Mouse (Mus musculus) frontal cortex, postnatal 36 days (tissue): ENCODE results near the gene Phldb1.
"Not testable (repeated sequence)": the region's sequence is repeated elsewhere in the genome, so short reads cannot be mapped to it uniquely, and the experiment has no call there.

Experiments
- DNase-seq, 2 experiments: peaks; one replicate each; pipeline ENCODE4 v3.0.0; 2022; ENCODE audit warnings: low spot score in 2 of 2

The Phldb1 gene

DNA sequence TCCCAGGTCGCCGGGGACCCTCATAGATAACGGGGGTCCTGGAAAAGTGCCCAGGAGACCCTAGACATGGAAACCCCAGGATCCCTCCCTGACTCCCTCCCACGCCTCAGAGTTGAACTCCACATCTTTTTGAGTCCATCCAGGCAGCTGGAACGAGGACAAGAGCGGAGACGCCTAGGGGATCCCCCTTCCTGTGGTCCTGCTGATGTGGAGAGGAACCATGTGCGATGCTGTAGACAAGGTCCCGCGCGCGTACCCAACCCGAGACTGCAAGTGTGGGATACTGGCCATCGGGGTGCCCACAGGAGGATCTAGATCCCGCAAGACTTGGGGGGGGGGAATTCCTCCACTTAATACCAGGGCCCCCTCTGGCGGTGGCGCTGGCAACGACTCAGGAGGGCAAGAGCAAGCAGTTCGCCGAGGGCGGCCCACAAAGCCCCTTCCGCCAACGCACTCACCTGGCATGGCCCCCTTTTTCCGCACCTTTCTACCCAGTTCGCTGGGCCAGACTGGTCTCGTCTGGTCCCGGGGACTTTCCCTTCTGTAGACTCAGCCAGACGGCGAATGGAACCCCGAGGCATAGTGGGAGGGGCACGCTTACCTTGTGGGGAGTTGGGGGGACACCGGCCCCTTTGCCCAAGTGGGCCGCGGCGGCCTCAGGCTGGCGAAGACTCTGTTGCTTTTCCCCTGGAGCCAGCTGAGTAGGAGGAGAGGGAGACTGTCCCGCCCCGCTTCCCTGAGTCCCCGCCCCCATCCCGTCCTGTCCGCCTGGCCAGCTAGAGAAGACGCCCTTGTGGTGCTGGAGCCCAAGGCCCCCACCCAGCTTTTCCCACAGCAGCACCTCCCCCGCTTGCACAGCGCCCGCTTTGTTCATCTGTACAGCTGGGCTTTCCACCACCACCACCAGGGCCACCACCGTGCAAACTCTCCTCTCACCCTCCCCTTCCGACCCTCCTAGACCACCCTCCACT, at the start of gene Phldb1:
Phldb1 (minus strand) TSS at position 675 of the 971 bp plus-strand sequence.
- peak in 1 of 2 experiments; percentile 35 for DNase-seq

- peak; percentile 89 to 97 for DNase-seq
Measured at GRCm38 (mm10) chr9:44772750-44773651, 38.0 kb upstream of the Phldb1 start.

- DNase-seq = no peak
Measured at GRCm38 (mm10) chr9:44772392-44772749, 37.4 kb upstream of the Phldb1 start.

DNA sequence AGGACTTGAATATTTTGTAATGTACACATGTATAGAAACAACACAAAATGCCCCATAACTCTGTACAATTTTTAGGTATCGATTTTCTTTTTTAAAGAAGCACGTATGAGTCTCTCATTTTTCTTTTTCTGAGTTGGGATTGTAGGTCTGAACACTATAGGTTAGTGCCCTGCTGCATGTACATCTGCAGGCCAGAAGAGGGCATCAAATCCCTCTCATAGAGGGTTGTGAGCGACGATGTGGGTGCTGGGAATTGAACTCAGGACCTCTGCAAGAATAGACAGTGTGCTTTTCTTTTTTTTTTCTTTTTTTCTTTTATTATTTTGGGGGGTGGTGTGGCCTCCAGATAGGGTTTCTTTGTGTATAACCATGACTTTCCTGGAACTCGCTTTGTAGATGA, 36.4 kb upstream of the Phldb1 start:
- DNase-seq = no peak

DNA sequence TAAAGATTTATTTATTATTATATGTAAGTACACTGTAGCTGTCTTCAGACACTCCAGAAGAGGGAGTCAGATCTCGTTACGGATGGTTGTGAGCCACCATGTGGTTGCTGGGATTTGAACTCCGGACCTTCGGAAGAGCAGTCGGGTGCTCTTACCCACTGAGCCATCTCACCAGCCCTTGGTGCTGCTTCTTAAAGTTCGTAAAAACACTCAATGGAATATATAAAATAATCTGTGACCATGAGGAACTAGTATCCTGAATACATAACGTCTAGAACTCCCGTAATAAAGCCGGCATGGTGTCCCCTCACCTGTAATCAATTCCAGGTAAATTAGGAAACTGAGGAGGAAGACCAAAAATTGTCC, 33.0 kb upstream of the Phldb1 start:
- not testable (repeated sequence) for DNase-seq

- peak; percentile 78 to 80 for DNase-seq
Measured at GRCm38 (mm10) chr9:44767101-44768028, 32.4 kb upstream of the Phldb1 start, which contains the start of the genes Arcn1 and Ift46. TSS of gene Arcn1 (minus strand) at chr9:44767845. TSS of gene Ift46 (plus strand) at chr9:44767908.

DNA sequence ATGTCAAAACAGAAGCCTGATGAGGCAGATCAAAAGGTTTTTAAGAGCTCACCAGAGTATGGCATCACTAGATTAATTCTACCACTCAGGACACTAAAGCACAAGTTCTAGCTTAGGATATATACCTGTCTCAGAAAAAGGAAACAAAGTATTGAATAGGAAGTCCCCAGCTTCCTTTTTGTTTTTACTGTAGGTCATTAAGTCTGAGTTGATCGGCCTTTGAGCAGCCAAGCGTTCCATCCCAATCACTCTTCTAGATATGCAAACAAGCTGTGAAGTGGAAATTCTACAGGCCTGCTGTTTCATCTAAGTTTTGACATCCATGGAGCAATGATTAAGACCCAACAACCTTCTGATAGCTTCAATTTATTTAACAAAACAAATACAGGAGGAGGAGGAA, 25.9 kb upstream of the Phldb1 start:
- no peak for DNase-seq

DNA sequence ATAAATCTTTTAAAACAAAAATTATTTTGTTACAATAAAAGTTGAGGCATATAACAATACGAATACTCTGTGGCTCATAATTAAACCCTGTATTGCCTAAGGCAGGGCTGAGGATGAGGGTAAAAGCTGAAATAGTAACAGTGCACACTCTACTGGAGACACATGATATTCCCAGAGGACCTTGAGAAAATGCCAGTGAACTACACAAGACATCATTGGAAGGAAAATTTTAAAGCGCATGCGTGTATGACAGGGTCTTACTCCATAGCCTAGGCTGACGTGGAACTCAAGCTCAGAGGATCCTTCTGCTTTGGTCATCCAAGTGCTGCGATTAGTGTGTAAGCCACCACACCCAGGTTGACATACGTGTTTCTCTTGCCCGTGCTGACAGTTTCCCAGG, 13.5 kb upstream of the Phldb1 start:
- no peak for DNase-seq

DNA sequence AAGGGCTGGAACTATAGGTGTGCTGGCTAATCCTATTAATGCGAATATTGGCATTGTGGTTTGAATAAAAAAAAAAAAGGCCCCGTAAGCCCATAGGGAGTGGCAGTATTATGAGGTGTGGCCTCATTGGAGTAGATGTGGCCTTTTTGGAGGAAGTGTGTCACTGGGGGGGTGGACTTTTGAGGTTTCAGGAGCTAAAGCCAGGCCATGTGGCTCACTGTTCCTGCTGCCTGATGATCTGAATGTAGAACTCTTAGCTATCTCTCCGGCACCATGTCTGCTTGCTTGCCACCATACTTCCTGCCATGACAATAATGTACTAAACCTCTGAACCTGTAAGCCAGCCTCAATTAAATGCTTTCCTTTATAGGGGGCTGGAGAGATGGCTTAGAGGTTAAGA, 12.3 kb upstream of the Phldb1 start:
- DNase-seq = no peak

GRCm38 (mm10) chr9:44746666-44747065, 11.7 kb upstream of the Phldb1 start:
- no peak for DNase-seq

DNA sequence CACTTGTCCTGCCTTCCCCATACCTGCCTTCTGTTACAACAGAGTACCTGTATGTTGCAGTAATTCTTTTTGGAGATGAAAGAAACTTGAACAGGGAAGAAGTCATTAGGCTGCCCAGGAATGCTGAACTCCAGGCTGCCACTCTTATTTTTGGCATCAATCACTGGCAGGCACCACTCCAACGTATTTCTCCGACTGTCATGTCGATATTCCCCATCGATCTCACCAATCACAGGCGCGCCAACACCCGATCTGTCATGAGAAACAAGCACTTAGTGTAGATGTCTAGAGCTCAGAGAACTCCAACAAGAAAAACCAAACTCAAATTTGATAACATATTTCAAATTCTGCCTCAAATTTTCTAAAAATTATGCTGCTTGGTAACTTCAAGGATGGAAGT, 10.4 kb upstream of the Phldb1 start:
- no peak for DNase-seq

DNA sequence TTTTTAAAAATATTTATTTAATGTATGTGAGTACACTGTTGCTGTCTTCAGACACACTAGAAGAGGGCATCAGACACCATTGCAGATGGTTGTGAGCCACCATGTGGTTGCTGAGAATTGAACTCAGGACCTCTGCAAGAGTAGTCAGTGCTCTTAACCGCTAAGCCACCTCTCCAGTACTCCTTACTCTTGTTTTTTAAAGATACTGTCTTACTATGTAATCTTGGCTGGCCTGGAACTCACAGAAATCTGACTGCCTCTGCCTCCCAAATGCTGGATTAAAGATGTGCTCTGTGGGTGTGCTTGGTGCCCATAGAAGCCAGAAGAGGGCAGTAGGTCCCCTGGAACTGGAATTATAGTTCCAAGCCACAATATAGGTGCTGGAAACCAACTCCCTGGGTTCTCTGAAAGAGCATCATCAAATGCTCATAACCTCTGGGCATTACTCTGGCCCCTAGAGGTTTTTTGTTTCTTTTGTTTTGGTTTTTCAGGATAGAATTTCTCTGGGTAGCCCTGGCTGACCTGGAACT, 5.7 kb upstream of the Phldb1 start:
- DNase-seq = no peak

GRCm38 (mm10) chr9:44737240-44737949, 2.4 kb upstream of the Phldb1 start:
- no peak for DNase-seq

- DNase-seq = no peak
Measured at GRCm38 (mm10) chr9:44736301-44736700, 1.3 kb upstream of the Phldb1 start.

GRCm38 (mm10) chr9:44735886-44736285, 888 bp upstream of the Phldb1 start:
- DNase-seq = no peak

DNA sequence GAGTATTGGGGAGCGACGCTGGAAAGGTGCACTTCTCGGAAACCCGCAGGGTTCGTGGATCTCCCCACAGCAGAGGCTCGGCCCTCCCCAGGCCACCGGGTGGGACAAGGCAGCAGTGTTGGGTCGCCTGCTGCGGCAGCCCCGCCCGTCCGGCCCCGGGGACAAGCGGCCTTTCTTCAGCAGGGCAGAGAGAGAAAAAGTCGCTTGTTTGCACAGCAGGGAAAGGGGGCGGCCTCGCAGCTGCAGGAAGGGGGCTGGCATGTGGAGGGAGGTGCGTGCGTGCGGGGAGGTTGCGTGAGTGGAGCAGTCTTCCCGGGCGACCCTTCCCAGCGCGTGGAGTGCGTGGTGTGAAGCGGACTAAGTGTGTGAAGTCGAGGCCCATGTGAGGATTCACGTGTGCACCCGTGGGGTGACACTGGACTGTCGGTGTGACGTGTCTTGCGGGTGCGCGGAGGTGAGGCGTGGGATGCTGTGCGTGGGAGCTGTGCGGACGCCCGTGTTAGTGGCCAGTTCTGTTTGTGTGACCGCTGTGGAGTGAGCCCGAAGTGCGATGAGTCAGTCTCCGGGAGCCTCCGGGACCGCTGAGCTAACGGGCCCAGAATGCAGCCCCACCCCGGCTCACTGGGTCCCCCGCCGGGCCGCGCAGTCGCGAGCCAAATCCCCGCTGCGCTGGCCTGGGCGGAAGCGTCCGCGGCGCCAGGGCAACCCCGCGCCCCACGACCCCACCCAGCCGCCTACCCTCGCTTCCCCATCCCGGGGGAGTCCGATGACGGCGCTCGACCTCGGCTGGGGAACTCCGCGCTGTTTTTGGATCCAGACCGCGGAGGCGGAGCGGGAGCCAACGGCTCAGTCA, 1.1 kb downstream of the Phldb1 start:
- DNase-seq = peak in 1 of 2 experiments; percentile 50

- no peak for DNase-seq
Measured at GRCm38 (mm10) chr9:44732921-44733530, 2.0 kb downstream of the Phldb1 start.

DNA sequence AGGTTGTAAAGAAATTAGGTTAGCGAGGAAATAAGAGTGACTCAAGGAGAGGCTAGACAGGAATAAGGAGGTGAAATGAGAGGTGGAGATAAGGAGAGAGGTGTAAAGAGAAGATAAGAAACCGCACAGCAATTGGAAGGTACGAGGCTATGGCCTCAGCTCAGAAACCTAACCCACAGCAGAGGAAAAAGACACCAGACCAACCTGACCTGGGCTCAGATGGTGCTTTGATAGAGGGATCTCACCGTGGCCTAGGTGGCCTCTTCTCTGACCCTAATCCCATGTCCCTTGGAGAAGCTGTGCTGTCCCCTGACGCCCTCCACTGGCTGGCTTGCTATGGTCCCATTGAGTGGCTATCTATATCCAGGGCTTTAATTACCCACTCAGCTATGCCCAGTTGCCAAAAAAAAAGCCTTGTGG, 2.9 kb downstream of the Phldb1 start:
- no peak for DNase-seq

GRCm38 (mm10) chr9:44727441-44727840, 7.6 kb downstream of the Phldb1 start:
- no peak for DNase-seq
